Mouse (Mus musculus): ENCODE data around the gene Dnhd1. TPM values are rescaled to one million over a fixed set of nuclear protein-coding genes. Genes with fewer than 3 reads are reported as not detected.

Gene Dnhd1
- polyA plus RNA-seq, 1 experiment = 2.4 TPM

DNA sequence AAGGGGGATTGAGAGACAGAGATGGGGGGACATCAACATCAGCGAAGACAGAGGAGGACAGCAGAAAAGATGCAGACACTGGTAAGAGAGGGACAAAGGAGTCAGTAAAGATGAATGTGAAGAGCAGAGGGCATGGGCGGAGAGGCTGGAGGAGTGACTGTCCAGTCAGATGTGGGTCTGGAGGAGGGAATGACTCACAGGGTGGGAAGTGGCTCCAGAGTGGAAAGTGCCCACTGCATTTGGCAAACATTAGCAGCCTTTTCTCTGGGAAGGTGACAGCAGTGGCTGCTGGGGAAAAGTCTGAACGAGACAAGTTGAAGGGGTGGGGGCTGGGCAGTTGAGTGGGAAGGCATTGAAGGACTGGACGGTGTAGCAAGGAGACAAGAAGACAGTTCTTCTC lies 29.6 kb upstream of the Dnhd1 start:
- WGBS = 48% methylated on average over 4 of the region's 4 CpGs
- peak; percentile 57 for DNase-seq
- Histone ChIP-seq H3K4me3 (replicated peaks; ENCODE audit: extremely low read depth, low read depth, low read length) (no peak overlapping the region), H3K4me1 (ENCODE audit: control insufficient read depth, insufficient read depth, low read length) (peaks cover 9% of the 10 kb centered on the region; the same call in 1 of the 2 replicates)
- TF ChIP-seq POLR2A (IDR thresholded peaks at IDR 0.05; ENCODE audit: borderline replicate concordance, extremely low read depth, low read depth, low read length) = no peak
- TF ChIP-seq CTCF (IDR thresholded peaks at IDR 0.05; ENCODE audit: insufficient read depth, low read length) = no peak

DNA sequence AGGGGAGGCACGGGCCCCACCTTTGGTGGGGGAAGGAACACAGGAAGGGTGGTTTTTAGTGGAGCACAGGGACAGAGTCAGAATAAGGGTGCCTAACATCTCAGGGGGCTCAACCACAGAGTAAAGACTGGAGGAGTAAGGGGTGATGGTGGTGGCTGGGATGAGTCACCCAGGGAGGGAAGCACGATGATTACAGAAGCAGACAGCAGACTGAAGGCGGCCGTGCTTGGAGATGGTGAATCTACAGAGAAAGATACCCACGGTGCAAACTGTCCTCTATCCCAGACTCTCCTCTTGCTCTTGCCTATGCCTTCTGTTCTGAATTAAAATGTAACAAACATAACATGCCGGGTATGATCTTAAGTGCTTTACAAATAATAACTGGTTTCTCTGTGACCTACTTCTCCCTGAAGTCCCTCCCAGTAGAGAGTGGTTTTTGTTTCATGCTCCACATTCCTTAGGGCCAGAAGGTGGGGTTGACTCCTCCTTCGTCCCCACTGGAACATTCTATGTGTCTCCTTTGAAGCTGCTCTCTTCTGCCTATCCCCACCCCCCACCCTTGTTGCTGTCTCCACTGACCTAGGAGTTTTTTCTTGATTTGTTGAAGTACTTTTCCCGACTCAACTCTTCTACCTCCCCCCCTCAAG lies 28.9 kb upstream of the Dnhd1 start:
- DNase-seq = no peak
- WGBS = 55% methylated on average over 8 of the region's 8 CpGs
- H3K4me1 ChIP-seq (ENCODE audit: control insufficient read depth, insufficient read depth, low read length) = peaks cover 9% of the 10 kb centered on the region; the same call in 1 of the 2 replicates
- no peak overlapping the region for H3K4me3 ChIP-seq (replicated peaks; ENCODE audit: extremely low read depth, low read depth, low read length)
- TF ChIP-seq POLR2A (IDR thresholded peaks at IDR 0.05; ENCODE audit: borderline replicate concordance, extremely low read depth, low read depth, low read length) (no peak), CTCF (IDR thresholded peaks at IDR 0.05; ENCODE audit: insufficient read depth, low read length) (no peak)

- 53% methylated on average over 6 of the region's 6 CpGs for WGBS
- TF ChIP-seq POLR2A (IDR thresholded peaks at IDR 0.05; ENCODE audit: borderline replicate concordance, extremely low read depth, low read depth, low read length) = no peak
- TF ChIP-seq CTCF (IDR thresholded peaks at IDR 0.05; ENCODE audit: insufficient read depth, low read length) = no peak
- no peak overlapping the region for H3K4me3 ChIP-seq (replicated peaks; ENCODE audit: extremely low read depth, low read depth, low read length)
- peaks cover 23% of the 10 kb centered on the region; the same call in 1 of the 2 replicates for H3K4me1 ChIP-seq (ENCODE audit: control insufficient read depth, insufficient read depth, low read length)
- DNase-seq = no peak
These were observed 25.2 kb upstream of the Dnhd1 start for GRCm38 (mm10) chr7:105625397-105625796.

- no peak for DNase-seq
- WGBS = 7% methylated on average over 3 of the region's 3 CpGs
- TF ChIP-seq CTCF (IDR thresholded peaks at IDR 0.05; ENCODE audit: insufficient read depth, low read length) = no peak
- 0 out of 2 replicates have a peak, but pooled peaks have one; percentile 17 for TF ChIP-seq POLR2A (IDR thresholded peaks at IDR 0.05; ENCODE audit: borderline replicate concordance, extremely low read depth, low read depth, low read length)
- Histone ChIP-seq H3K4me3 (replicated peaks; ENCODE audit: extremely low read depth, low read depth, low read length) (no peak overlapping the region), H3K4me1 (ENCODE audit: control insufficient read depth, insufficient read depth, low read length) (peaks cover 18% of the 10 kb centered on the region; the same call in 1 of the 2 replicates)
These were observed 22.0 kb upstream of the Dnhd1 start for GRCm38 (mm10) chr7:105628633-105629032.

DNA sequence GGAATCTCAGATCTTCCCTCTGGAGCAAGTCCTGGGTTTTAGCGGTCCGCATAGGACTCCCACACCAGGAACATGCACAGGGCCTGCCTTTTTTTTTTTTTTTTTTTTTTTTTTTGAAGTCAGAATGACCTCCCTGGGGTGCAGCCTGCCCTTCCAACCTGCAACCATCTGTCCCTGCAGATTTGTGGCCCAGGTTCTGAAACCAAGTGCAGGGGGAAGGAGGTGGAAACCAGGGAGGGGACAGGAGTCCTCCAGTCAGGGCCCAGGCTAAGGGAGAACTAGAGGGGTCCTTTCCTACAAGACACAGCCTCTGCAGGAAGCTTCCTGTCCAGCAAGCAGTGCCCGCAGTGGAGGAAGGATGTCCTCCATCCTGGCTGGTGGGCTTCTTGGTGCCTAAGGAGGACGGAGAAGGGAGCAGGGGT lies 18.1 kb upstream of the Dnhd1 start:
- 16% methylated on average over 4 of the region's 4 CpGs for WGBS
- H3K4me3 ChIP-seq (replicated peaks; ENCODE audit: extremely low read depth, low read depth, low read length) = peak overlapping the region; percentile 80
- TF ChIP-seq POLR2A (IDR thresholded peaks at IDR 0.05; ENCODE audit: borderline replicate concordance, extremely low read depth, low read depth, low read length) (no peak), CTCF (IDR thresholded peaks at IDR 0.05; ENCODE audit: insufficient read depth, low read length) (no peak)
- peaks cover 18% of the 10 kb centered on the region; the same call in 1 of the 2 replicates for H3K4me1 ChIP-seq (ENCODE audit: control insufficient read depth, insufficient read depth, low read length)
- DNase-seq = no peak

- WGBS = 1% methylated on average over 64 of the region's 71 CpGs
- DNase-seq = peak; percentile 93
- Histone ChIP-seq H3K4me3 (replicated peaks; ENCODE audit: extremely low read depth, low read depth, low read length) (peak within 1 kb of the TSS; percentile 80), H3K4me1 (ENCODE audit: control insufficient read depth, insufficient read depth, low read length) (peaks cover 16% of the 10 kb centered on the region; the same call in 1 of the 2 replicates)
- peak; percentile 32; the same call in 1 of the 2 replicates for TF ChIP-seq POLR2A (IDR thresholded peaks at IDR 0.05; ENCODE audit: borderline replicate concordance, extremely low read depth, low read depth, low read length)
- TF ChIP-seq CTCF (IDR thresholded peaks at IDR 0.05; ENCODE audit: insufficient read depth, low read length) = no peak
These were observed 17.4 kb upstream of the Dnhd1 start, which contains the start of gene Trim3 for GRCm38 (mm10) chr7:105633127-105633800. TSS of gene Trim3 (minus strand) at chr7:105633571.

GRCm38 (mm10) chr7:105633801-105634135 lies 16.9 kb upstream of the Dnhd1 start:
- Histone ChIP-seq H3K4me1 (ENCODE audit: control insufficient read depth, insufficient read depth, low read length) (peaks cover 13% of the 10 kb centered on the region; the same call in 1 of the 2 replicates), H3K4me3 (replicated peaks; ENCODE audit: extremely low read depth, low read depth, low read length) (peak overlapping the region; percentile 62)
- no peak for DNase-seq
- TF ChIP-seq CTCF (IDR thresholded peaks at IDR 0.05; ENCODE audit: insufficient read depth, low read length) (no peak), POLR2A (IDR thresholded peaks at IDR 0.05; ENCODE audit: borderline replicate concordance, extremely low read depth, low read depth, low read length) (0 out of 2 replicates have a peak, but pooled peaks have one; percentile 40)
- WGBS = 6% methylated on average over 10 of the region's 10 CpGs

DNA sequence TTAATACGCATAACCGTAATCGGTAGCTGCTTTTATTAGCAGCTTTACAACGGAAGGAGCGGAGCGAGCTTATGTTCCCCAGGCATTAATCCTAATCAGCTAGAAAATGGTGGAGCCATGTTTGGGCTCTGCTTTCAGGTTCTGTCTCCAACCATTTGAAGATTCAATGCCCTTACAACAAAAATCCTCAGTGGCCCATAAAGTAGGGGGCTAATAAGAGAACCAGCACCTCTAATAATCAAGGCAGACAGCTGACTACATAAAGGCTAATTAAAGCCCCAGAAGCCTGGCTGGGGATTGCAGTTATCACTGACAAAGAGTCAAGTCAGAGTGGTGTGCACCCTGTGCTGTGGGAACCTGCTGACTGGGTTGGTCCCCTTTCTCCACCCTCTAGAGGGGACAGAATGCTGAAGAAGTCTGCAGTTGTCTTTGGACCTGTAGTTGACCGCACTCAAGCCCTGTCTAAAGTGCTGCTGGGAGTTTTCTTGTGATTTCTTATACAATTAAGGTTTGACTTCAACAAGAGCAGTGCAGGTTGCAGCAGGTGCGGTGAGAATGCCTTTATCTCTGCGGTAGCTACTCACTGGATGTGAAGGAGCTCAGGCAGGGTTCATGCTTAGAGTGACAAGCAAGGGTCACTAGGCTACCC lies 16.2 kb upstream of the Dnhd1 start:
- Histone ChIP-seq H3K4me3 (replicated peaks; ENCODE audit: extremely low read depth, low read depth, low read length) (no peak overlapping the region), H3K4me1 (ENCODE audit: control insufficient read depth, insufficient read depth, low read length) (peaks cover 10% of the 10 kb centered on the region)
- WGBS = 66% methylated on average over 9 of the region's 9 CpGs
- DNase-seq = no peak
- no peak for TF ChIP-seq CTCF (IDR thresholded peaks at IDR 0.05; ENCODE audit: insufficient read depth, low read length)
- no peak for TF ChIP-seq POLR2A (IDR thresholded peaks at IDR 0.05; ENCODE audit: borderline replicate concordance, extremely low read depth, low read depth, low read length)

- Histone ChIP-seq H3K4me3 (replicated peaks; ENCODE audit: extremely low read depth, low read depth, low read length) (no peak overlapping the region), H3K4me1 (ENCODE audit: control insufficient read depth, insufficient read depth, low read length) (peaks cover 10% of the 10 kb centered on the region)
- 91% methylated on average over 2 of the region's 2 CpGs for WGBS
- no peak for TF ChIP-seq POLR2A (IDR thresholded peaks at IDR 0.05; ENCODE audit: borderline replicate concordance, extremely low read depth, low read depth, low read length)
- no peak for TF ChIP-seq CTCF (IDR thresholded peaks at IDR 0.05; ENCODE audit: insufficient read depth, low read length)
- no peak for DNase-seq
These were observed 14.9 kb upstream of the Dnhd1 start for GRCm38 (mm10) chr7:105635726-105636125.
